Mouse (Mus musculus) brown adipose tissue, adult 24 weeks (tissue): Measurements from ENCODE around the gene Zfp607a. TPM values are rescaled to one million over a fixed set of nuclear protein-coding genes. Genes with fewer than 3 reads are reported as not detected.
"Not testable (repeated sequence)": the region's sequence is repeated elsewhere in the genome, so short reads cannot be mapped to it uniquely, and the experiment has no call there.

Source experiments
- H3K27ac ChIP-seq: fragments of 200-500 bp; replicated peaks from 2 replicates; pipeline ENCODE4 v1.5.1; 2012; ENCODE audit warnings: low read depth, mild to moderate bottlenecking, low read length
- H3K4me1 ChIP-seq: fragments of 200-500 bp; 2 replicates; pipeline ENCODE4 v1.6.1; 2012; ENCODE audit warnings: low read length, mixed read lengths; ENCODE audit not compliant: control insufficient read depth, insufficient read depth, insufficient read length
- H3K4me3 ChIP-seq: fragments of 200-500 bp; 2 replicates; pipeline ENCODE4 v1.5.1; 2012; ENCODE audit warnings: low read depth, mild to moderate bottlenecking, low read length, moderate library complexity; ENCODE audit not compliant: insufficient read depth
- polyA plus RNA-seq: library from polyadenylated mRNA; stranded (reverse); fragments of >200 nt; gene quantifications from 2 replicates; pipeline ENCODE4 v1.2.4, GENCODE M21; 2012; ENCODE audit not compliant: missing spikeins, insufficient read depth, insufficient read length

Gene Zfp607a
- polyA plus RNA-seq, 1 experiment = 1.7 TPM

DNA sequence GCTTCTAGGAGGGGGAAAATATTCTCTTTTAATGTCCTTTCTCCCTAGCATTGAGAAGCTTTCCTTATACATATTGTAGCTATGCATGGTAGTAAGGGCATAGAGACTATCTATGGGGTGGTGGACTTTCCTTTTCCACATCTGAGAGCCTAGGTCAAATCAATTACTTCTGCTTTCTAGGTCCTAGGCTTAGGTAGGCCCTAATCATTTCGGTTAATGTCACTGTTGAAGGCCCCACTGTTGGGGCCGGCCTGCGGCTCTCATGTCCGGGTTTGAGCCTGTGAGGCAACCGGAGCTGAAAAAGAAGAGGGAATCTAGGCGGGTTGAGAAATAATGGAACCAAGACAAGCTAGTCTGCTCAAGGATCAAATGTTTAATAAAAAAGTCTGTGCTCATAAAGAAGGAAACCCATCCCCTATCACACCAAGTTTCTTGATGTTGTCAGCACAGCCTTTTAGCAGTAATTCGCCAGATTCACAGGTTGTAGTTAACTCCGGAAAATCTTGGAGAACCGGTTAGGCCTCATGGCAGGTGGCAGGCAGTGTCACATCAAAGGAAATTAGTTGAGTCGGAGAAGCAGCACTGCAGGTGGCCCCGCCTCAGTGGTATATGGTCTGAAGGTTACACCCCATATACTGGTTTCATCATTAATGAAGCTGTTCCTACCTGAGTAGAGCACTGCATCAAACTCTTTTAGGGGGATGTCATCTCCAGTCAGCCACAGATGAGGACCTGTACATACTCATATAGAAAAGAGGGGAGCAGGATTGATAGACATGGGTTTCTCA lies 47.9 kb downstream of the Zfp607a start:
- no peaks in the 10 kb centered on the region for H3K4me1 ChIP-seq
- H3K4me3 ChIP-seq = no peak overlapping the region
- no peak overlapping the region for H3K27ac ChIP-seq

DNA sequence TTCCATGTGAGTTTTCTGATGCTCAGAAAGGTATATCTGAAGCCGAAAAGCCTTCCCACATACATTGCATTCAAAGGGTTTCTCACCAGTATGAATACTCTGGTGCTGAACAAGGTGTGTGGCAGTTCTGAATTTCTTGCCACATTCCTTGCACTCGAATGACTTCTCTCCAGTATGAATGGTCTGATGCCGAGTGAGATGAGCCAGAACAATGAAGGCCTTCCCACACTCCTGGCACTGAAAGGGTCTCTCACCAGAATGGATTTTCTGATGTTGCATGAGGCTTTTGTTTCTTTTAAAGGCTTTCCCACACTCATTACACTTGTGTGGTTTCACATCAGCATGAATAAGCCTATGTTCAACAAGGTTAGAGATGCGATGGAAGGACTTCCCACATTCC lies 53.6 kb downstream of the Zfp607a start:
- not testable (repeated sequence) for H3K4me3 ChIP-seq, H3K4me1 ChIP-seq, H3K27ac ChIP-seq

DNA sequence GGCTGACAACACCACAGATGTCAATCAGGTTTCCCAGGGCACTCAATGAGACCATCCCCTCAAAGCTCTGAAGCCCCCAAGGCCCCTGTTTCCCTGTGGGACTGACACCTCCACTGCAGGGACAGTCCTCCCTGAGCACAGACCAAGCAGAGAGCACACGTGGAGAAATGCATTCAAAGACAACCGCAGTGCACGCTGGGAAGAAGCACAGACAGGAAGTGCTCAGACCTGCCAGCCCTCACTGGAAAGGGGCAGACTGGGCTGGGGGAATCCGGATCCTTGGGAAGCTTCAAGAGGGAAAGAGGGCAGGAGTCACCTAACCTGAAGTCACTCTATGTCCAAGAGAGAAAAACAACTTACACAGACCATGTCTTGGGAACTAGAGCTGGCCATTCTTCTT lies 69.7 kb downstream of the Zfp607a start:
- H3K4me3 ChIP-seq, H3K4me1 ChIP-seq, H3K27ac ChIP-seq: not testable (repeated sequence)

DNA sequence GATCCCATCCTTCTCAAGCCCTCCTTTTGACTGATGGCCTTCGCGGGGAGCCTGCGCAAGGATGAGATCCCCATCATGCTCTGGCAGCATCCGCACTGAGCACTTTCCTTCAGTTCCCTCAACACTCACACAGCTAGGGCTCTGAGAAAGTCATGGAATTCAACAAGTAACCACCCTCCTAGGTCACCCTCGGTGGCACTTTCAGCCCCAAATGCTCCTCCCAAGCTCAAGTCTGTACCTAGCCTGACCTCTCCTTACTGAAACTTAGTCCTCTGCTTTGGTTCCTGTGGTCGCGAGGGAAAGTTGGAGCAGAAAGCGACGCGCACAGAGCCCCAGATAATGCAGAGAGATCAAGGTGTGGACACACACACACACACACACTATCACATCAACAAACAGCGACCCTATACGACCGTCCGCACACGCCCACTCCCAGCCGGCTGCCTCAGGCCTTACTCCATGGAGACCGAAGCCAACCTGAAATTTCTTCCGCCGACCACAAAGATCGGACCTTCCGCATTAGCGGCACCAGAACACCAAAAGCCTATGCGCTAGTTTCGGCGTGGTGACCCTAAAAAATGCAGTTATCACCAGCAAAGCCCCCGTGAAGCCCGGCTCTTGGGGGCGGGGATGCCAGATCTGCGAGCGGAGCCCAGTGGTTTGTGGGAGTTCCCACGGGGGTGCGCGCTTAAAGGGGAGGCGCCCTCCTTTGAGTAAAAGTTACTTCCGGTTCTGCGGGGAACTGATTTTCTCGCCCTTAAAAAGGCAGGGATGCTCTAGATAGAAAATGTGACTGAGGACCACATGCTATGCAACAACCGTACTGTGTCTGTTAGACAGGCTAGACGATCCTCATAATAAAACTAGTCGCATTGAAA lies 71.7 kb downstream of the Zfp607a start, which contains the start of gene Zfp974:
Gene Zfp974, minus strand, starts transcription at position 643 of the 878 bp plus-strand sequence.
- 0 out of 2 replicates have a peak within 1 kb of the TSS, but pooled peaks have one; percentile 21 for H3K27ac ChIP-seq
- no peaks in the 10 kb centered on the region; the same call in 1 of the 2 replicates for H3K4me1 ChIP-seq
- H3K4me3 ChIP-seq = peak within 1 kb of the TSS; percentile 97

Other genes with a start within 250 kb of the Zfp607a start
- gene Ttc9b, start 203.6 kb upstream of the Zfp607a start, polyA plus RNA-seq = not detected in 2 replicates
- 13.0 and 13.2 TPM in 2 replicates for gene Map3k10, start 182.9 kb upstream of the Zfp607a start, polyA plus RNA-seq
- 1.3 and 3.1 TPM in 2 replicates for gene Zfp607b, start 168.2 kb upstream of the Zfp607a start, polyA plus RNA-seq
- 4.9 and 5.1 TPM in 2 replicates for gene Zfp60, start 126.1 kb upstream of the Zfp607a start, polyA plus RNA-seq
- gene Zfp626, start 50.3 kb upstream of the Zfp607a start, polyA plus RNA-seq = 2.1 and 2.8 TPM in 2 replicates
- gene Zfp59, start 18.9 kb upstream of the Zfp607a start, polyA plus RNA-seq = 1.9 and 3.2 TPM in 2 replicates
- 11.0 and 11.4 TPM in 2 replicates for gene Zfp974, start 71.9 kb downstream of the Zfp607a start, polyA plus RNA-seq
- gene Zfp780b, start 121.6 kb downstream of the Zfp607a start, polyA plus RNA-seq = 5.2 and 6.8 TPM in 2 replicates
- gene Zfp850, start 156.6 kb downstream of the Zfp607a start, polyA plus RNA-seq = 0.21 TPM in 1 of 2 replicates, not detected in the other
- 114 and 122 TPM in 2 replicates for gene Psmc4, start 192.6 kb downstream of the Zfp607a start, polyA plus RNA-seq
- gene Fcgbp, start 213.7 kb downstream of the Zfp607a start, polyA plus RNA-seq = not detected in 2 replicates